Mouse (Mus musculus): ENCODE data around the gene Tshr.
"Not testable (repeated sequence)": the region's sequence is repeated elsewhere in the genome, so short reads cannot be mapped to it uniquely, and the experiment has no call there.

Gene Tshr

GRCm38 (mm10) chr12:91384281-91385017, at the start of gene Tshr, which contains the start of gene Cep128:
TSS of gene Tshr (plus strand) at chr12:91384563.
TSS of gene Cep128 (minus strand) at chr12:91384409.
- DNase-seq (ENCODE audit: low read depth, low spot score): peak; percentile 91

GRCm38 (mm10) chr12:91338656-91339055, 45.7 kb upstream of the Tshr start:
- DNase-seq (ENCODE audit: low read depth, low spot score): not testable (repeated sequence)

- peak; percentile 25 for DNase-seq (ENCODE audit: low read depth, low spot score)
These were observed 30.6 kb upstream of the Tshr start for GRCm38 (mm10) chr12:91353783-91354182.

- no peak for DNase-seq (ENCODE audit: low read depth, low spot score)
These were observed 15.2 kb upstream of the Tshr start for GRCm38 (mm10) chr12:91369173-91369572.

GRCm38 (mm10) chr12:91383516-91384264, 673 bp upstream of the Tshr start:
- no peak for DNase-seq (ENCODE audit: low read depth, low spot score)

- no peak for DNase-seq (ENCODE audit: low read depth, low spot score)
These were observed 16.1 kb downstream of the Tshr start for GRCm38 (mm10) chr12:91400232-91401048.

GRCm38 (mm10) chr12:91401049-91401352, 16.6 kb downstream of the Tshr start:
- DNase-seq (ENCODE audit: low read depth, low spot score): no peak

- DNase-seq (ENCODE audit: low read depth, low spot score): no peak
These were observed 25.9 kb downstream of the Tshr start for GRCm38 (mm10) chr12:91410306-91410705.

- no peak for DNase-seq (ENCODE audit: low read depth, low spot score)
These were observed 28.3 kb downstream of the Tshr start for GRCm38 (mm10) chr12:91412461-91413182.

GRCm38 (mm10) chr12:91415112-91415511, 30.7 kb downstream of the Tshr start:
- DNase-seq (ENCODE audit: low read depth, low spot score): no peak

- no peak for DNase-seq (ENCODE audit: low read depth, low spot score)
These were observed 32.5 kb downstream of the Tshr start for GRCm38 (mm10) chr12:91416828-91417227.

GRCm38 (mm10) chr12:91418791-91419190, 34.4 kb downstream of the Tshr start:
- peak; percentile 27 for DNase-seq (ENCODE audit: low read depth, low spot score)

GRCm38 (mm10) chr12:91421272-91421671, 36.9 kb downstream of the Tshr start:
- DNase-seq (ENCODE audit: low read depth, low spot score): no peak

- DNase-seq (ENCODE audit: low read depth, low spot score): no peak
These were observed 38.9 kb downstream of the Tshr start for GRCm38 (mm10) chr12:91423125-91423820.

GRCm38 (mm10) chr12:91426499-91426898, 42.1 kb downstream of the Tshr start:
- DNase-seq (ENCODE audit: low read depth, low spot score): no peak

- DNase-seq (ENCODE audit: low read depth, low spot score): no peak
These were observed 42.8 kb downstream of the Tshr start for GRCm38 (mm10) chr12:91427129-91427528.

GRCm38 (mm10) chr12:91482195-91482733, 97.9 kb downstream of the Tshr start:
- DNase-seq (ENCODE audit: low read depth, low spot score): no peak

- no peak for DNase-seq (ENCODE audit: low read depth, low spot score)
These were observed 102.0 kb downstream of the Tshr start for GRCm38 (mm10) chr12:91486342-91486741.

- no peak for DNase-seq (ENCODE audit: low read depth, low spot score)
These were observed 104.0 kb downstream of the Tshr start for GRCm38 (mm10) chr12:91488406-91488805.

GRCm38 (mm10) chr12:91495497-91496225, 111.3 kb downstream of the Tshr start:
- DNase-seq (ENCODE audit: low read depth, low spot score): no peak
